Mouse (Mus musculus) embryo, embryonic 11 days (tissue): ENCODE measurements at regions not wholly inside any gene's neighbourhood (a gene's known extent, or its start where the extent isn't known, plus 50 kb on each side); places are given as distances from the start of the nearest gene placed in this dataset.
A peak's percentile ranks its signal among the peaks of the same experiment; 100 is the strongest.

Experiments
- DNase-seq: peaks from one replicate; pipeline ENCODE4 v3.0.0-alpha.2; 2015

GRCm38 (mm10) chr9:84673327-84673726, 639.2 kb upstream of the Gm11114 start:
- peak; percentile 19 for DNase-seq

DNA sequence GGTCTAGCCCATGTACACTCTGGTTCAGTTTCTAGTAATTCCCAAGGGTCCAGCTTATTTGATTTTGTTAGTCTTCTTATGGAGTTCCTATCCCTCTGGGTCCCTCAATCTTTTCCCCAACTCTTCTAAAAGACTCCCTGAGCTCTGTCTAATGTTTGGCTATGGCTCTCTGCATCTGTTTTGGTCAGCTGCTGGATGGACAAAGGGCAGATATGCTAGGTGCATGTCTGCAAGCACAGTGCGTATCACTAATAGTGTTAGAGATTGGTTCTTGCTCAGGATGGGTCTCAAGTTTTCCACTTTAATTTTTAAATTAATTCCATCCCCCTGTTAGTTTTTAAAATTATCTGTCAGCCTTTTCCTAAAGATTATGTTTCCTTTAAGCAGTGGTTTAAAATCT, 634.2 kb upstream of the Gm11114 start:
- no peak for DNase-seq

- DNase-seq = no peak
Observed at GRCm38 (mm10) chr9:84718615-84719191, 593.9 kb upstream of the Gm11114 start.

DNA sequence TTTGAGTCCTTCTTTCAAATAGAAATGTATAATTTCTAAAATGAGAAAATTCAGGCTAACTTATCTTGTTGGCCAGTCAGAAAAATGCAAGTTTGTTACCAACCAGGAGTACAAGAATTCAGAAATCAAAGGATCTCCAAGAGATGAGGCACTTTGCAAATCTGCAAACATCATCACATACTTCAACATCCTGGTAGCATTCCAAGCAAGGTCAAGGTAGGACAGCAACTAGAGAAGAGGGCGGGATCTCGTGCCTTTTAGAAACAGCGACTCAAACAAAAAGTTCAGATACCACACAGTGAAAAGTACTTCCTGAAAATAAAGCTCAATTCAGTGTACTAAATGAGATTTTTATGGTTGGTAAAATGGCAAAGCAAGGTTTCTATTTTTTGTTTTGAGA, 593.2 kb upstream of the Gm11114 start:
- DNase-seq = no peak

GRCm38 (mm10) chr9:84720454-84720853, 592.1 kb upstream of the Gm11114 start:
- no peak for DNase-seq

- no peak for DNase-seq
Observed at GRCm38 (mm10) chr9:84739266-84739665, 573.3 kb upstream of the Gm11114 start.

DNA sequence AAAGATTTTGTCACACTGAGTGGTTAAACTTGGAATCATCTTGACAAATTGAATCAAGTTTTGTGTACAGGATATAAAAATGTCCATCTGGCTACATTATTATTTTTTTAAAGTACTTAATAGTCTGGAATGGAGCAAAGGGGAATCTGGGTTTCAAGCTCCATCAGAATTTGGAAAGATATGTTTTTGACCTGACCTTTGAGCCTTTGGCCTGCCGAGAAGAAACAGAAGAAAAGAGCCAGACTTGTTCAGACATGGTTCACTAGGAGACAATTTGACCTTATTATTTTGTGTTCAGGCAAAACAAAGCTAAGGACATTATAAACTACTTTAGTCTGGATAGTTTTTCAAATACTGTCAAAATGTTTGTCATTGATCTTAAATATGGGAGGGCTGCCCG, 572.2 kb upstream of the Gm11114 start:
- no peak for DNase-seq

GRCm38 (mm10) chr9:84754332-84754731, 558.2 kb upstream of the Gm11114 start:
- DNase-seq = no peak

DNA sequence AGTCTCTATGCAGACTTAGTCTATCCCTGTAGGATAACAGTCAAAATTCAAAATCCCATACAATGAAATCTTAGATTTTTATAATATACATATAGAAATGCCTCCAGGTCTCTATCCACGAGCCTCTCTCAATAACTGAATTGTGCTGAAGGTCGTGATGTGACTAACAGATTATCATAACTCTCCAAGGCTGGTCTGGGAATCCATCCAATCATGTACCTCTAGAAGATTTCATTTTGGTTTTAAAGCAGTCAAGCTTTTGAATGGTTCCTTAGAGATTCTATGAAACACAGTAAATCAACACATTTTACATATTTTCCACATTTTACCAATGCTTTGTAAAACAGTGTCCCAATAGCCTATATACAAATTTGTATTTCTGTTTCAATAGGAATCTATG, 557.7 kb upstream of the Gm11114 start:
- DNase-seq = no peak

DNA sequence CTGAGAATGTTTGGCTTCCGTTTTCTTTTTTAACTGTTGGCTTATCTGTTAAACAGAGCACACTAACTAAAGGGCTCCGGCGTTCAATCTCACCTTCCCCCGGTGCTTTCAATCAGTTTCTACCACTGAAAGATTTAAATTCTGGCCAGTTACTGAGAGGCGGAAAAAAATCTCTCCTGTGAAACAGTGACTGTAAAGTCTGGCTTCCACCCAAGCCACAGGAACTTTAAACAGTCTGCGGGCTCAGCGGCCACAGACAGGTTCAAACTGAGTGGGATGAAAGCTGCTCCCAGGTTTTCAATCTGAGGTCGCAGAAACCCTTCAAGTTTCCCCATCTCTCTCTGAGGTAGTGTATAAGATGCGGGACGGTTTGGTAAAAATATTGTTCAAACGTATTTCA, 538.2 kb upstream of the Gm11114 start:
- DNase-seq = no peak

DNA sequence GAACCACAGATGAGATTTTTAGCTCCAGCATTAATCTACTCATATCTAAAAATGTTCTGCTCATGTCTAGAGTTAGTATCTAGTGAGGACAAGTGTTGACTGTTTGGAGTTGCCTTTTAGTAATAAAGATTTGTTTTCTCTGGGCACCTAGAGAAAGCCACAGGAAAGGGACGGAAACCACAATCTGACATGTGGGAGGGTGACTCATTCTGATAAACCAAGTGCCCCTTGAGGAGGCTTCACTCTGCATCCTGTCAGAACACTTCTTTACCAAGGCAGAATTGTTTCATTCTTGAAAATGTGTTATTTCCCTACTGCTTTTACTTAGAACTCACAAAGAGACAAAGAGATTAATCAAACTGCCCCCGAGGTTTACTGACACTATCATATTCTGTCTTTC, 537.4 kb upstream of the Gm11114 start:
- DNase-seq = no peak

DNA sequence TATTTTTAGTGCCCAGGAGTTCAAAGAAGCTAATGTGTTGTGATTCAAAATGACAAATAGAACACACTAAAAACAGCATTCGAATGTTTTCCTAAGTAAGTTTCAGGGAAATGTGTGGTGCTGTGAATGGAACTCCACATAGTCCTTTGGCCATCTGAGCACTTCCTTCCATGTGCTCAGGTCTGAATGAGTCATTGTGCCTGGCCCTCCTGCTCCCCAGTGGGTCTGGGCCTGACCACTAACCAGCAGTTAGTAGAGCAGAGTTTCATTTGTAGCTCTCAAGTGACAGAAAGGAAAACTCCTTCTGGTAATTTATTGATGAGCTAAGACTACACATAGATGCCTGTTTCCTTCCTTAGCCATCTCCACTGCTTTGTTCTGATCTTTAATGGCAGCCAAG, 533.4 kb upstream of the Gm11114 start:
- DNase-seq = no peak

DNA sequence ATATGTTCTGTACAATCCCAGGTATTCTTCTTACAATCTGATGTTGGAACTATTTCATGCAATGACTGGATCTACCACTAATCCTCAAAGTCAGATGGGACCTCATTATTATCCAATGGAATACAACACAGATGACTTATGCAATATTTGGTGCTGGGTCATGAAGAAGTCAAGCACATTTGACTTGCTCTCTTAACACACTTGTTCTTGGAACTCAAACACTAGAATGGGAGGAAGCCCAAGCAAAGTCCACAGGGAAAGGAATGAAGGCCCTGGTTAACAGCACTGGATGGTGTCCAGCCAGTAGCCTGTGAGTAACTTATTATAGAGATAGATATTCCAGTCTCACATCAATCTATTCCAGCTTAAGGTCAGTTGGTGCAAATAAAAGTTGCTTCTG, 486.8 kb upstream of the Gm11114 start:
- DNase-seq = no peak

- no peak for DNase-seq
Observed at GRCm38 (mm10) chr9:84828934-84829333, 483.6 kb upstream of the Gm11114 start.

DNA sequence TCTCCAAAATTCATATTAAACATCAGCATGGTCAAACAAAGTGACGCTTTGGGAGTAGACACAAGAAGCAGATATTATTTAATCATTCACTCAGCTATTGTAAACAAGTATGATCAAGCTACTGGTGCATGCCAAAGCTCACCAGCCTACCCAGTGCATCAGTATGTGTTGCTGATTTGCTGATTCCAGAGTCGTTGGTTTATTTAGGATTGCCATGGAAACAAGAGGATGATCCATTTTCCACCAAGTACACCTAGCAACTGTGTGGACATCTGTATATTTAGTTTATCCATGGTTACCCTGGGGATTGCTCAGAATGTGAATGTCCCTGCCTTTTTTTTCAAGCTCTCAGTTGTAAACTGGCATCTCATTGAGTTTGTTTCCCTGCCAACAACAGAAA, 481.9 kb upstream of the Gm11114 start:
- no peak for DNase-seq

GRCm38 (mm10) chr9:84837498-84837897, 475.1 kb upstream of the Gm11114 start:
- DNase-seq = no peak

DNA sequence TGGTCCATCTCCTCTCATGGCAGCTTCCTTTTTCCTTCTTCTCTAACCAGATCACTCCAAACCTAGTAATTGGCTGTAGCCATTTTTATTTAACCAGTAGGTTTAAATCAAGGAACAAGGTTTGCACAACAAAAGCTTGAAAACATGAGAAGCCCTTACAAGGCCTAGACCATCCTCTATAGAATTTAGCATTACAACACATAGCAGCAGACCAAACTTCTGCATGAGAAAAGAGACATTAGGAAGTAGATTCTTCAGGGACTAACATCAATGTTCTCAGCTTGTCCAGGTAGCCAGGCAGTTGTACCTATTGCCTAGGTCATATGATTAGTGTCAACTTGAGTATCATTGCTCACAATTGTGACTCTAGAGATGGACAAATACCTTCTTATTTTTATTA, 468.6 kb upstream of the Gm11114 start:
- DNase-seq = no peak

DNA sequence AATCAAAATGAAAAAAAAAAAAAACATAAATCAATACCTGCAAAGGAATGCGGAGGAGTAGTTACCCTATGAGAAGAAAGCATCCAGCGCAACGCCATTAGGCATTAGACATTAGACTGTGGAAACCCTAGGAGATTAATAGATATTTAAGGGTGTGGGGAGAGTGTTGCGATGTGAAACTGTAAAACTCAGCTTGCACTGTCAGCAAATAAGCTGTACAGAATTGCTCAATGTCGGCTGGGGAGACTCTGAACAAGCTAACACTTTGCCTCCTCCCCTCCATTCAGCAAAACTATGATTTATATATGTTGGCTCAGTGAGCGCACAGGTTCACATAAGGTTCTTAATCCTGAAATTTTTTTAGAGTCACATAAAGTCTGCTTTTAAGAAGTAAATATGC, 451.0 kb upstream of the Gm11114 start:
- DNase-seq = no peak

- DNase-seq = no peak
Observed at GRCm38 (mm10) chr9:84863431-84863830, 449.1 kb upstream of the Gm11114 start.

DNA sequence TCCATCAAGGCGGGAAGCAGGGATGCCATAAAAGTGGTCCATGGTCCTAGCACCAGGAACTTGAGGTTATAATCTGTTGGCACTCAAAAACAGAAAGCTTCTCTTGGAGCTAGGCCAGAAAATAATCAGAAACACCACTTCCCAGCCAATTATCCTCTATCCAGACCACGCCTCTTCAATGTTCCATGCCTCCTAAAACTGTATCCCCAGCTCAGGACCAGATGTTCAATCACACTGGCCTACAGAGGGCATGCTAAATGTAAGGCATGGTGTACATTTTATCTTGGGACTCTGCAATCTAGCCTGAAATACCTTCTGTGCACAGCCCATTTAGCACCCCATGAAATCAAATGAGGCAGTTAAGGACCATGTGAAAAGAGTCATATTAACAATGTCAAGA, 418.4 kb upstream of the Gm11114 start:
- peak; percentile 1 for DNase-seq

- DNase-seq = no peak
Observed at GRCm38 (mm10) chr9:84896073-84896472, 416.5 kb upstream of the Gm11114 start.

DNA sequence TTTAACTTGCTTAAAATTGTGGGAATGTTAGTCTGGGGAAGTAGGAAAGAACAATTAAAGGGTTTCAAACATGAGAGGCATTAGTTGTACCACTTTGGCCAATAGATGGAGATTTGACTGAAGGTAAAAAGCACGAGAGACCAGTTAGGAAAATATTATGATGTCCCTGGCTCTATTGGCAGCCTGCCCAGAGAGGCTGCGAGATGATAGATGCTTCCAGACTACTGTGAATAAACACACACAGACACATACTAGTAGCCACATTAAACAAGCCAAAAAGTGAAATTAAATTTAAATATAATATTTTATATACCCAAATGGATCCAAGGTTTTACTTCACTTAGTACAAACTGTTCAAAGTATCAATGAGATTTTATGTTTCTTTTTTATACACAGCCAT, 411.9 kb upstream of the Gm11114 start:
- DNase-seq = no peak

DNA sequence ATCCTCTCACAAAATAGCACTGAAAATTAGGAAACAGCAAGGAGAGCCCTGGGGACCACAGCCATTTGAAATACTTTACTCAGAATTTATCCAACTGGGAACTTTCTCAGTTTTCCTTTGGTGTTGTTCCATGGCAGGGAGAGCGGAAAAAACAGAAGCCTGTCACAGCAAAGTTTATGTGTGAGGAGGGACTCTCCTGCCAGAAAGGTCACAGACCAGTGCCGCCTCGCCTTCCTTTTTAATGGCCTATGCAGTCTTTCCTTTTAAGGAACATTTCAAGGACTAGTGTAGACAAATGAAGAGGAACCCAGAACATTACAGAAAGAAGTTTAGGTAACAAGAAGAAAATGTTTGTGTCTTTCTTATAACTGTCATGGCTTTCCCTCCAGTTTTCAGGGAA, 406.3 kb upstream of the Gm11114 start:
- no peak for DNase-seq

GRCm38 (mm10) chr9:84913321-84913720, 399.3 kb upstream of the Gm11114 start:
- DNase-seq = no peak

GRCm38 (mm10) chr9:84922306-84922705, 390.3 kb upstream of the Gm11114 start:
- DNase-seq = no peak

- DNase-seq = peak; percentile 2
Observed at GRCm38 (mm10) chr9:84923966-84924365, 388.6 kb upstream of the Gm11114 start.
